Mouse (Mus musculus): ENCODE results near the gene Numb.

Gene Numb

DNA sequence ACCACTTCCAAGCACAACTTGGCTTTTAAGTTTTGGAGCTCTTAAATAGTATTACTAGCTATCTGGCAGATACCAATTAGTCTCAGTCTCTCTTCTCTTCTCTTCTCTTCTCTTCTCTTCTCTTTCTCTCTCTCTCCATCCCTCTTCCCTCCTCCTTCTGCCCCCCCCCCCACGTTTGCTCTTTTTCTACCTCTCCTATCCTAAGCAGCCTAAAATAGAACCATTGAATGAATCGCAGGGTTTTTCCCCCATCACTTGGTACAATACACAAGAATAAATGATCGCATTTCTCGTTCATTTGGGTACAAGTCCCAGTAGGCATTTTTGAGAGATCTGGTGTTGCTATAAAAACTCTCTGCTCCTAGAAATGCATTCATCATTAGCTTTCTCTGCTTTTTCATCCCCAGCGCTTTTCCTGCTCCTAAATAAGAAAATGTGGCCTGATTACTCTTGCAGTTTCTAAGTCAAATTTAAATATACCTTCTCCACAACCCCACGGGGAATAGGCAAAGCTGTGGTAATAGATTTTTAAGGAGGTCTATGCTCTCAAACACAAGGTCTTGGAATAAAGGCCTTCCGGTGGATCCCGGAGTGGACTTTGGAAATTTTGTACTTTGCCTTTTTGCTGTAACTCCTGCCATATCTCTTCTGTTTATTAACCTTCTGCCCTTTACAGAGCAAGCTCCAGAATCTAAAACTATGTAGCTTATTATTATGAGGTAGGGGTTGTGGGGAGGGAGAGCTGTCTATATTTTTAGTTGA is 1.2 kb upstream of the Numb start:
- peak; percentile 77 for DNase-seq

DNA sequence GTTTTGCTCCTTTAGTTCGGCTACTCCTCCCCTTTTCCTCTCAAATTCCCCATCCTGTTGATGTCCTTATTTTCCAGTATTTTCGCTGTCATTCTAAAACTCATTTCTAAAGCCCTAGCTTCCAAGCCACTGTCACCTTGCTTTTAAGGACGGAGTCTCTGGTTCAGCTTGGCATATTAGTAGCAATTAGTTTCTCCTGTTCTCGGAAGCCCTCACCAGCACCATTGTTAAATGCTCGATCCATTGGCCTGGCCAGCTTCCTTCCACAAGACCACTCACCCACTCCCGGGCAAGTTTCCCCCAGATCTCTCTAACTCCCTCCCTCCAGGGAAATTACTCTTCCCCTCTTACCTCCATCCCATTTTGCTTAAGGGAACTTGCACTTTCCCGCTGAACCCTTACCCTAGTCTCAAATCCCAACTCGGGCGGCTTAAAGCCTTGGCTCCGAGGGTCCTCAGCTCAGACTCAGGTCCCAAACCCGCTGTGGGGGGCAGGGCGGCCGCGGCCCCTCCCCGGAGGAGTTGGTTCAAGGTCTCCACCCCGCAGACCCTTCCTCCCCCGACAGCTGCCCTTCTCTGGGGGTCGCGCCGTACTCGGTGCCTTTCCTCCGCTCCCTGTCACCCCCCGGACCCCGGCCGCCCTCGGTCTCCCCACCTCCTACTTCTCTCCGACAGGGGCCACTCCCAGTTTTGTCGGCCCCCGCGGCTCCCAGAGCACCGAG is 853 bp downstream of the Numb start:
- no peak for DNase-seq

DNA sequence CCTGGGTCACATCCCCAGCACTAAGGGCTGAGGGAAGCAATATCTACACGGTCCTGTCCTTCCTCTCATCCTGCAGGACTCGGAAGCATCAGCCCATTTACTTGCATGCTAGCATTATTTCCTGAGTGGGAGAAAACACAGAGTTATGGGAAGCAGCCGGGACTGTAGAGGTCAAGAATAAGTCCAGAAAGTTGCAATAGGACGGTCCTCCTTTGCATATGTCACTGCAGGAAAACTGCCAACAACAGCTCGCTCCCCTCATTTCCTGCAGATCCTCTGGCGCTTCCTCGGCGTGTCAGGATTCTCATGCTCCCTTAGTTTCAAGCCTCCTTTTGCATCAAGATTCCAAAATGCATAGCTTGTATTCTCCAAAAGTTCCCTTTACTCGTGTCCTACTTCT is 4.8 kb downstream of the Numb start:
- DNase-seq: peak; percentile 94

DNA sequence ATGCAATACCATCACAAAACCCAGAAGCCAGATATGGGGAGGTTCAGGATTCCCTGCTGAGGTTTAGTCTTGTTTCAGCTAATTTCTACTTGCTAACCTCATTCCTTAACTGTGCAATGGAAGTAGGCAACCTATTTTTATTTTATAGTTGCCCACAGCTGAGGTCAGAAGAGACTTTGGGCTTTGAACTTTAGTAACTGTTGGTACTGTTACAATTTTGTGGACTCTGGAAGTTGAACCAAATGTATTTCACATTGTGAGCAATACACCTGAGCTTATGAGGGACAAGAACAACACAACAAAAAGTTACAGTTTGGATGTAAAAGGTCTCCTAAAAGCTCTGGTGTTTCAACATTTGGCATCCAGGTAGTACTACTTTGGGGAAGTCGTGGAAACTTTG is 6.9 kb downstream of the Numb start:
- DNase-seq: no peak

DNA sequence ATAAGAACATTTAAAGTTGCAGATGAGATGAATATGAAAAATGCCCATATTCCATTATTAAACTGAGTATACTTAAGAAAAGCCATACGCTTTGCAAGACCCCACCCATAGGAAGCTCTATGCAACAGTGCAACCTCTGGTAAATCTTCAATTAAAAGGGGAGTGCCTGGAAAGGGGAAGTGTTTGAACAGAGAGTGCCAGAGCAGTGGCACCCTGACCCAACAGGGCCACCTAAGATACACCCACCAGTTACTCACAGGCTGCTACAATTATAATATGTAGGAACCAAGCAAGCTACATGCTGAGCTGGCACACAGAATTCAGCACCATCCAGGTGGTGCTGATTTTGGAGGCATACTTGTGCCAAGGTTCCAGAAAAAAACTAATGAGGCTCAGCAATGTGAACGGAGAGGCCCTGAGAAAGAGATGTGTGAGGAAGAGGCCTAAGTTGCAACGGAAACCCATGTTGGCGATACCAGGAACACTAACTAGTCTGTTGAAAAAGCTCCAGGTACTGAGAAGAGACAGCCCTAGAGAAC is 7.5 kb downstream of the Numb start:
- peak; percentile 74 for DNase-seq

DNA sequence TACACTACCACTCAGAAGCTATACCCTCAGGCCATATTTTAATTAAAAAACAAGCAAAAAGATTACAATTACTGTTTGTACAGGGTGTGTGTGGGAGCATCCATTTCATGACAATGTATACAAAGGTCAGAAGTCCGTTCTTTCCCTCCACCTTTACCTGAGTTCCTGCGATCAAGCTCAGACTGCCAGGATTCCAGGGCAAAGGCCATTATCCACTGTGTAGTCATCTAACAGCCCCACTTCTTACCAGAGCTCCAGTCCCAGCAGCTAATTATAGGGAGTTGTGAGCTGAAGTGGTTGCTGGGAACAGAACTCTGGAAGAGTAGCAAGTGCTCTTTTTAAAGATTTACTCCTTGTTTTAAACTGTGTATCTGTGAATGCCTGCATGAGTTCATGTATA is 11.3 kb downstream of the Numb start:
- peak; percentile 66 for DNase-seq

DNA sequence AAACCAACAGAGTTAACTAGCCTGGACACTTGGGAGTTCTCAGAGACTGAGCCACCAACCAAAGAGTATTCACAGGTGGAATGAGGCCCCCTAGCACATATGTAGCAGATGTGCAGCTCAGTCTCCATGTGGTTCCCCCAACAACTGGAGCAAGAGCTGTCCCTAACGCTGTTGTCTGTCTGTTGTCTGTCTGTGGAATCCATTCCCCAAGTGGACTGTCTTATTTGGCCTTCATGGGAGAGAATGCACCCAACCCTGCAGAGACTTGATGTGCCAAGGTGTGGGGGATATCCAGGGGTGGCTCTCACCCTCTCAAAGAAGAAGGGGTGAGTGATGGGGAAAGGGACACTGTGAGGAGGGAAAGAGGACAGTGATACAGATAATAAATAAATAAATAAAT is 28.8 kb downstream of the Numb start:
- peak; percentile 67 for DNase-seq

DNA sequence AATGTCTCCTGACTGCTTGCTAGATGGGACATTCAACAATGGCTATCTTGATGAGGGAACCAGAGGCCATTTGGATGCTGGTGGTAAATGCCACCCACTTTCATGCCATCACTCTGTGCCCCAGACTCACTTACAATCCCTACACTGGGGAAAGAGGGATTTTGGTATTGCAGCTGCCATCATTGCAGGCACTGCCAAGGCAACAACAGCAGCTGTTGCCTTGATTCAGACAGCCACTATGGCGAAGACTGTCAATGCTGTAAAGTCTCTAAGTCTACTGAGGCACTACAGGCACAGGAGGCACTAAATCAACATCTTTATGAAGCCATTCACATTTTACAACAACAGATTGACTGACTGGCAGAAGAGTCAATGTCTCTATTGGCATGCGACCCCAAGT is 30.5 kb downstream of the Numb start:
- DNase-seq: peak; percentile 28

DNA sequence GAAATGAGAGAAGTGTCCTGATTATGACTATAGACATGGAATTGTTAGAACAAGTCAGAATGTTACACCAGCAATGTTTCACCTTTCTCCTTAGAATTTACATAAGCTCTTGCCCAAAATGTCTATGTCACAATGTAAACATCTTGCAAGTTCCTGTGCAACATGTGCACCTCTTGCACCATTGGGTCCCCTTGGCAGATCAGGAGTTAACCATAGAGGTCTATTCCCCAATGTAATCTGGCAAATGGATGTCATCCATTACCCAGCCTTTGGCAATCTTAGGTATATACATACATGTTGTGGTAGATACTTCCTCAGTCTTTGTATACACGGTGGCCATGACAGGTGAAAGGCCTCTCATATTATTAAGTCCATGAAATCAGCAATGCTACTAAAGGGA is 32.6 kb downstream of the Numb start:
- peak; percentile 66 for DNase-seq

DNA sequence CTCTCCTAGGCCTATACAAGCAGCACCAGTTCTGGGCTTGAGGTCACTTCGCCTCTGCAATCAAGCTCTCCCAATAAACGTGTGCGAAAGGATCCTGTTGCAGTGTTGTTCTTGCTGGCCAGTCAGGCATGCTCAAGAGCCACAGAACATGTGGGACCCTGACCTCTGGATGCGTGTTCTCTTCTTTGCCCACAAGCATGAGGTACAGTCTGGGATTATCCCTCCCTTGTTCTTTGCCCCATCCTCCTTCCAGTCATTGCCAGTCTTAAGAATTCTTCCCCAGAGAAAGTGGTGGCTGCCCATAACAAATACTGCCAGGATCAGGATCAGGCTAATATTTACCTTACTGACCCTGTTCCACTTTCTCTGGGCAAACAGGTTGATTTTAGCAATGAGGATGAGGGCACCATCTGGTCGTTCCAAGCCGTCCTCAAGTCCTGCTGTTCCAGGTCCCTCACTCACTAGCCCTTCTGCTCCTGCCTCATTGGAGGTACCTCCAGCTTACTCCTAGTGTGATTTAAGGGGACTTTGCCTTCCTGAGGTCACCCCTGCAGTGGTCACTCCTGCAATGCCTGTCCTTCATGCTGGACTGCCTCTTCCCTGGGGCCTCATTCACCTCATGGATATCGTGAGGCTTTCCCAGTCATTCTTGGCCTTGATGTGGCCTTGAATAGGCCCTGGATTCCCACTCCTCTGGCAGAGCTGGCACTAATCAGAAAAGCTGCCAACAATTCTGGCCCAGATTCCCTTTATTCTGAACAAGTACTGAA is 36.0 kb downstream of the Numb start:
- DNase-seq: peak; percentile 79

DNA sequence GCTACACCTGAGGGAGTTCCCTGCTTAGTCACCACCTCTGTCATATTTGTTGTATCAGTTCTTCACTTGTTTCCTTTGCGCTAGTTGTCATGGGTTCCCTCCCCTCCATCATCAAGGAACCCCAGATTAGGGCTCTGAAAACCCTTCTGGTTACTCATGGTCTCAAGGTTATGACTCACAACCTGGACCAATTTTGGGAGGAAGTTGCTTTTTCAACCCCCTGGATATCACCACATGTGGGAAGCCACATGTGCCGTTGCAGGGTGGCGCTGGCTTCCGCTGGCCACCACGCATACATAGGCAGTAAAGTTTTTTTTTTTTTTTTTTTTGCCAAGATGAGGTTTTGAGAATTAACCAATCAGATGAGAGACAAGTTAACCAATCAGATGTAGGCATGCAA is 36.7 kb downstream of the Numb start:
- DNase-seq: peak; percentile 61

DNA sequence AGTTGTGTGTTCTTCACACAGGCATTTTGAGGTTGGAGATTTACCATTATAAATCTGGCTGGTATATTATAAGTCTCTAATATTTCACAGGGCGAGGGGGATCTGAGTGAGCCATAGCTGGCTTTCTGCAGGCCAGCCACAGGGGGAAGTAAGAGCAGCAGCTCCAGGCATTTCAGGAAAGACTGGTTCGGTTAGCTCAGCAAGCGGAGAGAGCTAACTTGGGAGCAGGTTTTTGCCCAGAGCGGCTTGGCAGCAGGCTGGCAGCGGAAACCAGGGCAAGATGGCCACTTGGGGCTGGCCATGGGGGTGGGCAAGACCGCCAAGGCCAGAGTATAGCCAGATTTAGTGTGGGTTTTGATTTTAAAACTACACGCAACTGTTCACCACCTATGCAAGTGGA is 39.2 kb downstream of the Numb start:
- peak; percentile 85 for DNase-seq

DNA sequence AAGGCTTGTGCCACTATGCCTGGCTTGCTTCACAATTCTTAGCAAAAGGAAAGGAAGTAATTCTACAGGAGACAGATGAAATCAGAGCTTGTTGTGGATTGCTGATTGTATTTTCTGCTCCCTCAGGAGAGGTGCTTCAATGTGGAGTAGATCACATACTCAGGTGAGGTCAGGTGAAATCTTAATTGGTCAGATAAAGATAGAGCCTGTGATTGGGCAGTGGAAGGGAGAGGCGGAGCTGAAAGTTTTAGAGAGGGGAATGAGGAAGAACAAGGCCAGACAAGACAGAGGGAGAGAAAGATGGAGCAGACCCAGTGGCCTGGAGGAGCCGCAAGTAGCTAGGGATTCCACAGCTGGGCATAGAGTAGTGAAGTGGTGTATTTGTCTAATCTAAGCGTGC is 39.6 kb downstream of the Numb start:
- peak; percentile 61 for DNase-seq

DNA sequence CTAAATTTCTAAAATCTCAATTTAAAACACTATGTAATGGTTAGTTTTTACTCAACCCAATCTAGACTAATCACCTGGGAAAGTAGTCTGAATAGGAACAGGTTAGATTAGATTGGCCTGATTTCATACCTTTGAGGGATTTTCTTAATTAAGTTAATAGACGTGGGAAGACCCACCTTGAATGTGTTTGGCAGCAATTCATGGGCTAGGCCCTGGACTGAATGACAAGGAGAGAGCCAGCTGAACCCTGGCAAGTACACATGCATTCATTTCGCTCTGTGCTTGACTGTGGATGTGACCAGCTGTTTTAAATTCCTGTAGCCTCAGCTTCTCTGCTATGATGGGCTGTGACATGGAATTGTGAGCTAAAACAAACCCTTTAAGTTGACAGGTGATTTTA is 40.8 kb downstream of the Numb start:
- DNase-seq: peak; percentile 85

DNA sequence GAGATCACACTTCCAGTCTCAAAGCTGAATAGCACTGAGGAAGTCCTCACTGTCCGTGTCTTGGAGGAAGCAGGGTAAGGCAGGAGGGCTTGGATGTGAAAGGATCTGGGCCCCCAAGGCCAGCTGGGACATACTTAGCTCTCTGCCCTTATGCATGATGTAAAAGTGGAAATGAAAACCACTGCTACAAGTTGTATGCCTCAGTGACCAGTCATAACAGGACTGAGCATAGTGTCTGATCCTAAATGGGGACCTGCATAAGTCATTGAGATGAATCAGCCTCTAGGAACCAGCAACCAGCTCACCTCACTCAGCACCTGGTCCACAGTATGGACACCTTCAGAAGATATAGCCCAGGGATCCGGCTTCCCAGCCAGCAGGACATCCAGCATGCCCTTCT is 46.6 kb downstream of the Numb start:
- DNase-seq: no peak

DNA sequence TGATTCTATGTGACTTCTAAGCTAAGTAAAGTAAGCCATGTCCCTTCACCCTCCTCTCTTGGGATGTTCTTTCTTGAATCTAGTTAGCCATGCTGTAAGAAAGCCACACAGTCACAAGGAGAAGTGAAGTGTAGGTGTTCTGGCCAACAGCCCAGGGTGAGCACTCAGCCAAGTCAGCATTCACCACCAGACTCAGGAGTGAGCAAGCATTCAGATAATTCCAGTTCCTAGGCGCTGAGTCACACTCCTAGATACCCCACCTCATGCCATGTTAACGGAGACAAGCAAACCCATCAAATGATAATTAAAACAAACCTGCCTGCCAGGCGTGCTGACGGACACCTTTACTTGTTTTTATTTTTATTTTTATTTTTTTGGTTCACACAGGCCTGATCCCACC is 47.1 kb downstream of the Numb start:
- DNase-seq: peak; percentile 90

DNA sequence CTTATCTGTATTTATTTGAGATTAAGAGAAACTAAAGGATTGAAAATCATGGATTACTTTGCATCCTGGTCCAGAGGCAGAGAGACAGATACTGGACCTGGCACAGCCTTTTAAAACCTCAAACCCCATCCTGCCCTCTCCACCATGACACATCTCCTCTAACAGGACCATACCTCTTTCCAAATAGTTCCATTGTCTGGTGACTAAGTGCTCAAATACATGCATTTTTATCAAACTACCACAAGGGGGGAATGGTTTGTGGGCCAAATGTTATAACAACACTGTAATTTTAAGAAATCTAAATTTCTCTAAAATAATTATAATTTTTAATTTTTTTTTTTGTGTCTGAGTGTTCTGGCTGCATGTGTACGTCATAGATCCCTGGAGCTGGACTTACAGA is 57.2 kb downstream of the Numb start:
- no peak for DNase-seq

DNA sequence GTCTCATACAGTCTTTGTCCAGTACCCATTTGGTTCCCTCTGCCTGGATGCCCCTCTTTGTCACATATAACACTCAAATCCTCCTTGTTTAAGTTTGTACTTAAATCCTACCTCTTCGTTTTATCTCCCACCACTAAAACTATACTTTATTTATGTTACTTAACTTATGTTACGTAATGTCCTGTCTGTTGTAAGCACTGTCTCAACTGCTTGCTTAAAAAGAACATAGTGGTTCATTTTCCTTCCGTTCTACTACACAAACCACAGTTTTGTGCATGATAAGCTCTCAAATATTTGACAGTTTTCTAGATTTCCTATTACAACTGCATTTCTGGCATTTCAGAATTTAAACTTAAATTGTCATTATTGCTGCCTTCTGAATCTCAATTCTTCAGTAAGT is 59.9 kb downstream of the Numb start:
- no peak for DNase-seq

DNA sequence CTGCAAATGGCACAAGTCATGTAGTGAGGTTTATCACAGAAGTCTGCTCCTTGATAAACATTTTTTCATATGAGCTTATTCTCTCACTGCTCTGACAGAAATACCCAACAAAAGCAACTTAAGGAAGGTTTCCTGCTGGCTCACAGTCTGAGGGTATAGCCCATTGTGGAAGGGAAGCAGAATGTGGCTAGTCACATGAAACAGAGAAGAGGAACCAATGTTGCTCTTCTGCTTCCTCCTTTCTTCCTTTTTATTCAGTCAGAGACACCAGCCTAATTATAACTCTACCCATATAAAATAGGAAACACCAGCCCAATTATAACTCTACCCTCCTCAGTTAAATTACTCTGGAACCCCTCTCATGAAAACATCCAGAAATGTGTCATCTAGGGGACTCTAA is 61.0 kb downstream of the Numb start:
- DNase-seq: no peak

DNA sequence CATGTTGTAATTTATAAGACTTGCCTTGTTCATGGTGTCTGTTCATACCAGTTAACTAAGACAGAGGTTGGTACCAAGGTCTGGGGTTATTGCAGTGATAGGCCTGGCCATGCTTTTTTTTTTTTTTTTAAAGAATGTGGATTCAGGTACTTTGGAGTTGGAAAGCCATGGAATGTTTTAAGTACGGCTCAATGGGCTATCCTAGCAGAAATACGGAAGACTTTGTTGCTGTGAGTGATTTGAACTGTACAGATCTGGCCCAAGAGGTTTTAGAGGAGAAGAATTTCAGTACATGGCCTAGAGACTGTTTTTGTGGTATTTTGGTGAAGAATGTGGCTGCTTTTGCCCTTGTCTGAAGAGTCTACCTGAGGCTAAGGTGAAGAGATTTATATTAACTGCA is 63.7 kb downstream of the Numb start:
- DNase-seq: no peak

DNA sequence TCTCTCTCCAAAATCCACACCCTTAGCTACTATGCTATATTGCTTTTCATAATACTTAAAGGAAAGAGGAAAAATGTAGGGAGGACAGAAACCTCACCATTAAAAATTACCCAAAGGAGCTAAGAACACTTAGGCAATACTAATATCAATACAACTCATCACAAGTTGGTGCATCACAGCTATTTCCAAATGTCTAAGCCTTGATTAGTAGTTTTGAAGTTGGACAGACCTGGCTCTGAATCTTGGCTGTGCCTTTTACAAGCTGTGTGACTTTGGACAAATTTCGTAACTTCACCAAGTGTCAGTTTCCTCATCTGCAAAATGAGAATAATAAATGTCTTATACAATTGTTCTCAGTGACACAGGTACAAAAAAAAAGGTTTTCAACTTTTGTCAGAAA is 66.5 kb downstream of the Numb start:
- DNase-seq: no peak

DNA sequence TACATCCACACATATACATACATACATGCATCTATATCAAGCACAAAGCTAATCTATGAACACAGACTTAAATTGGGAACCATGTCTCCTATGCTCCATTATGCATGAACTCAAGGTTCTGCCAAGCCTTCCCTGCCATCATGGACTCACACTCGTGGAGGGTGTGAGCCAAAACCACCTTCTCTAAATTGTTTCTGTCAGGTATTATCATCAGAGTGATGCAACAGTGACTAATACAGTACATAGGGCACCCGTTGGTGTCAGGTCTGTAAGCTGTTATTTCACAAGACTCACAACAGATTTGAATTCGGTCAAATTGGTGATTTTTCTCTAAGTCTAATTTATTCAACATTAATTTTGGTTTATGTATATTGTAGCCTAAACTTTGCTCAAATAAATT is 67.5 kb downstream of the Numb start:
- no peak for DNase-seq

DNA sequence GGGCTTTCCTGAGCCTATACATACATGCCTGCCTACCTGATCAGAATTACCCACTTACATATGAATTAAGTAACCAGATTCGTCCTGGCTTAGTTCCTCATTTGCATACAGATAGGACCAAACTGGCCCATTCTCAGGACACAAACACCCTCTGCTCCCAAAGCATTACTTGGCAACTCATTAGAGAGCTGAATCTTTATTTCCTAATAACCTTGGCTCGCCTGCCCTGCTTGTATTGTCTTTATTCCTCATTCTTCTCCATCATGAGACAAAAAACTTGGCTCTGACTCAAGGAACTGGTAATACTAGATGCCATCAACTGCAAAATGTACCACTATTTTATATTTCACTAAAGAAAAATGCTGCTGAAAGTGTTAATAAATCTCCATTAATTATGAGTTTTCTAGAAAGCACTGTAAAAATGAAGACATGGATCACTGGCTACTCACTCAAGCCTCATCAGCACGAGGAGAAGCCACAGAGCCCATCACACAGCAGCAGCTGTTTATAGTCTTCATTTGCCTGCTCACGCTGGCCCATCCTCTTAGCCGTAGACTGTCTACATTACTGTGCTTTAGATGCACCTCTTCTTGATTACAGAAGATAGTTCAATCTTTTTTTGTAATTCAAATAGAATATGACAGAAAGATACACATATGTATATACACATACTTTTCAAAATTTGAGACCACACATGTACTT is 69.1 kb downstream of the Numb start:
- DNase-seq: no peak

Data from heart, adult 11 months (tissue).